Mouse (Mus musculus) thymus, adult 2 months (tissue): ENCODE measurements around the gene Cadm3.

Experiments
- CTCF ChIP-seq: fragments of 200-500 bp; IDR thresholded peaks from 2 replicates; pipeline ENCODE4 v1.5.1; 2012; ENCODE audit warnings: mild to moderate bottlenecking, control low read depth, low read length, moderate library complexity, borderline replicate concordance; ENCODE audit not compliant: control insufficient read depth, poor library complexity, insufficient read depth; ENCODE audit errors: extremely low read depth
- POLR2A ChIP-seq: fragments of 200-500 bp; IDR thresholded peaks from 2 replicates; pipeline ENCODE4 v1.6.1; 2012; ENCODE audit warnings: mild to moderate bottlenecking, low read length, control low read depth, moderate library complexity; ENCODE audit not compliant: control insufficient read depth, poor library complexity, insufficient read depth; ENCODE audit errors: extremely low read depth

DNA sequence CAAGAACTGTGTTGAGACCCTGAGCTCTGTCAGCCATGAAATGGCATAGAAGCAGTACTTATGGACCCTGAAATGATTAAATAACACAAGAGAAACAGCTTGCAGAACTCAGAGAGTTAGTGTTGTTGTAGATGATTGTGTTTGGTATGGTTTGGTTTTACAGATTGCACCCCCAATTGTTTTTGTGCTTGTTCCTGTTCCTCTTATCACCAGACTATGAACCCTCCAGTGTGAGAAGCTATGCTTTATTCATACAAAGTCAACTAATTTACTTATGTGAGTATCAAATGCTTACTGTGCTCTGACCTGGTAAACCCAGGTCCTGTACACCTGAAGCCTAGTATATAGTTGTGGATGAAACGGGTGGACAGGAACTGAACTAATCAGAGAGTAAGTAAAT lies 40.9 kb downstream of the Cadm3 start:
- TF ChIP-seq CTCF (no peak), POLR2A (no peak)
